Mouse (Mus musculus) heart, postnatal 0 days (tissue): ENCODE results near the gene Cd164l2.

Experiments used
- CTCF ChIP-seq: IDR thresholded peaks from 2 replicates; pipeline ENCODE4 v1.5.1; 2016; ENCODE audit warnings: antibody characterized with exemption, control low read depth, low read depth
- EP300 ChIP-seq: IDR thresholded peaks from 2 replicates; pipeline ENCODE4 v1.6.1; 2016; ENCODE audit warnings: antibody characterized with exemption, low read depth

- TF ChIP-seq CTCF (no peak), EP300 (no peak)
These were observed 1.3 kb downstream of the Cd164l2 start for GRCm38 (mm10) chr4:133213268-133213590.
